Comparison of ENCODE assay signal across 8 mouse cellular contexts in the genomic region with DNA sequence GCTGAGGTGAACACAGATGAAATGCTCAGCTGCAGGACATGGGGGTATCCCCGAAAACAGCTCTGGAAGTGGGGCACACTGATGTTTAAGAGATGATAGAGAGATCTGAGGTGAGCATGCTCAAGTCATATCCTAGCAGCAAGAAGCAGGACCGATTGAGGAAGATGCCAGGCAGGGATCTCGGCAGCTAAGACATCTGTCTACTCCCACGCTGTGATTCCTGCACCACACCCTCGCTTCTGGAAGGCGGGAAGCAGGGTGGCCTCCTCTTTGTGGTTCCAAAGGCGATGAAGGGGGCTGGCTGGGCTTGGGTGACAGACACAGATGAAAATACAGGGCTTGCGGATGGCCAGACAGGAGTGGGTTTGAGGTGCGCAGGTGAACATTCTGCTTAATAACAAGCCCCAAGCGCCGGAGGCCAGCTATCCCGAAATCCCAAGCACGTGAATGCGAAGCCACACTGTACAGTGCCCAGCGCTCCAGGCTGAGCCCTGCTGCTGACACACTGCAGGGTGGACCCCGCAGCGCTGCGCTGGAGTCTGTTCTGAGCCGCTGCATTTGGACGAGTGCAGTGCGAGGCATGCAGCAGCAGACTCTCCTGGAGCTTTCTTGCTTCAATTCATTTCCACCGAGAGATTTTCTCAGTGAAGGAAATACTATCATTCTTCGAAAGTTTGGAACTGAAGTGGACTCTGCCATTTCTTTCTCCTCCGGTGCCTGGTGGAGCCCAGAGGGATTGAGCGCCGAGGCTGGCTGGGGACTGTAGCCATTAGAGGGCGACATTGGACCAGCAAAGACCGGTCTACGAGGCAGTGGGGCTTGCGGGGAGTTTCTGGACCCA.
A peak's percentile ranks its signal among the peaks of the same experiment; 100 is the strongest.
DNase-seq lines count a peak whose midpoint lies in the region; ATAC-seq and TF ChIP-seq lines count a peak whose summit lies in the region.

No protein-coding gene starts in this region.

- no peak overlapping the region for H3K27ac ChIP-seq in gastrocnemius, adult 2 months
- H3K27ac ChIP-seq in hindbrain, embryonic 13.5 days = no peak overlapping the region

- 17% methylated on average over 30 of the region's 30 CpGs for WGBS in hindbrain, embryonic 13.5 days

- H3K4me2 ChIP-seq in hindbrain, embryonic 13.5 days = peak overlapping the region; percentile 44

- peak; percentile 82 for ATAC-seq in common myeloid progenitor, adult 5-6 weeks (replicated peaks; ENCODE audit: low read depth, poor library complexity, severe bottlenecking)
- peak; percentile 69; the same call in 1 of the 2 replicates for ATAC-seq in hindbrain, embryonic 13.5 days (ENCODE audit: low FRiP score)

- H3K4me1 ChIP-seq in hindbrain, embryonic 13.5 days (replicated peaks) = peaks cover 19% of the 10 kb centered on the region

- peak overlapping the region; percentile 30 for H3K9ac ChIP-seq in hindbrain, embryonic 13.5 days

- intact Hi-C loops in gastrocnemius, adult 2 months (cut with DNase I) = loop anchor here (2.0 to 5.0 kb wide), 5 partner anchors 112 to 584 kb away; a partner anchor contains a TSS

- H3K27me3 ChIP-seq in hindbrain, embryonic 13.5 days = peaks cover 33% of the 10 kb centered on the region

- H3K4me3 ChIP-seq in gastrocnemius, adult 2 months = peak overlapping the region; percentile 52
- 0 out of 2 replicates have a peak overlapping the region, but pooled peaks have one; percentile 2 for H3K4me3 ChIP-seq in hindbrain, embryonic 13.5 days

- TF ChIP-seq CTCF in gastrocnemius, adult 2 months (IDR thresholded peaks at IDR 0.05) = peak; percentile 87

- H3K9me3 ChIP-seq in hindbrain, embryonic 13.5 days = no peaks in the 10 kb centered on the region

- H3K36me3 ChIP-seq in hindbrain, embryonic 13.5 days = no peaks in the 10 kb centered on the region

- peak; percentile 89 for DNase-seq in adrenal gland, postnatal 10 days
- peak; percentile 67 for DNase-seq in gastrocnemius, adult 2 months
- peak; percentile 69 to 88 for DNase-seq in layer of hippocampus, postnatal 25 days (ENCODE audit: extremely low spot score in 1 of 2, low spot score in 1 of 2)
- DNase-seq in lung, postnatal 4 days = peak; percentile 70 to 78
- peak; percentile 82 for DNase-seq in right cerebral cortex, postnatal 14 days
- DNase-seq in c-Kit-positive CD71-positive TER-119-positive erythroid progenitor cells, embryonic 14.5 days (ENCODE audit: low spot score) = no peak
